Mouse (Mus musculus): ENCODE measurements at regions not wholly inside any gene's neighbourhood (a gene's known extent, or its start where the extent isn't known, plus 50 kb on each side); places are given as distances from the start of the nearest gene placed in this dataset.

- Histone ChIP-seq H3K27me3 (ENCODE audit: control insufficient read depth, insufficient read depth, low read length) (no peaks in the 10 kb centered on the region), H3K9ac (ENCODE audit: low read depth, low read length) (no peak overlapping the region), H3K9me3 (ENCODE audit: control insufficient read depth, low read length) (no peaks in the 10 kb centered on the region), H3K4me2 (replicated peaks; ENCODE audit: low read depth, low read length) (no peak overlapping the region), H3K36me3 (ENCODE audit: control insufficient read depth, insufficient read depth, low read length) (no peaks in the 10 kb centered on the region), H3K4me1 (replicated peaks; ENCODE audit: control insufficient read depth, insufficient read depth, low read length) (no peaks in the 10 kb centered on the region), H3K4me3 (ENCODE audit: low read depth, low read length) (no peak overlapping the region), H3K27ac (ENCODE audit: low read depth, low read length) (no peak overlapping the region)
- WGBS: 48% methylated on average over 2 of the region's 2 CpGs
- DNase-seq (ENCODE audit: low spot score) (no peak), ATAC-seq (ENCODE audit: low FRiP score) (no peak)
Measured at GRCm38 (mm10) chr4:87657855-87658254, 375.3 kb downstream of the Mllt3 start.

DNA sequence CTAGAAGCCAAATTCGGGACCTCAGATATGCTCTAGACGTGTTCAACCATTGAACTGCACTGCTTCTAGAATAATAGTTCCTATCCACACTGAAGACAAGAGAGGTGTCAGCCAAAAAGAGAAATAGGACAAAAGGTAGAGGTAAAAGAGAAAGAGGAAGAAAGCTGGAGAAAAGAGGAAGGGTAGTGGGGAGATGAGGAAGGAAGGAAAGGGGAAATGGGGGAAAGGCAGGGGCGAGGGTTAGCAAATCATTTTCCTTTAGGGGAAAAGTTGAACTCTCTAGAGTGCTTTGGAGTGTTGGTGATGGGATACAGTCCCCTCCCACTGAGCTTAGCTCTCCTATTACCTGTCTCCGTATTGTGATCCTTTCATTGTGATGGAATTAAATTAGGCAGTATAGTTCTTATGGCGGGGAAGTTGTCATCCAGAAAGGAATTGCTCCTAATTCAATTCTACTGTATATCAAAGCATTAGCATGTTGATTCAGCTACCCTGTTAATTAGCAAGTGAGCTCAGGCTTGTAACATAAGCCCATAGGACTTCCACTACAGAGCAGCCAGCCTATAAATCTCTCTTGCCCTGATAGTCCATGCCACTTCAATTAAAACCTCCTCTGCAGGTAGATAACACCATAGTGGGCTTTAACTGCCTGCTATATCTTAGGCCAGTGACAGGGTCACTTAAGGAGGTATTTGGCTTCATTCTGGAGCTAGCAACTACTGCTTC, 379.6 kb downstream of the Mllt3 start:
- no peak for ATAC-seq (ENCODE audit: low FRiP score)
- 72% methylated on average over 5 of the region's 5 CpGs for WGBS
- H3K9me3 ChIP-seq (ENCODE audit: control insufficient read depth, low read length): no peaks in the 10 kb centered on the region
- no peak overlapping the region for H3K4me2 ChIP-seq (replicated peaks; ENCODE audit: low read depth, low read length)
- H3K4me1 ChIP-seq (replicated peaks; ENCODE audit: control insufficient read depth, insufficient read depth, low read length): 0 out of 2 replicates have a peak, but pooled peaks cover 2% of the 10 kb centered on the region
- no peak overlapping the region for H3K4me3 ChIP-seq (ENCODE audit: low read depth, low read length)
- no peak for DNase-seq (ENCODE audit: low spot score)
- no peak overlapping the region for H3K27ac ChIP-seq (ENCODE audit: low read depth, low read length)
- H3K27me3 ChIP-seq (ENCODE audit: control insufficient read depth, insufficient read depth, low read length): no peaks in the 10 kb centered on the region
- no peak overlapping the region for H3K9ac ChIP-seq (ENCODE audit: low read depth, low read length)
- H3K36me3 ChIP-seq (ENCODE audit: control insufficient read depth, insufficient read depth, low read length): no peaks in the 10 kb centered on the region

DNA sequence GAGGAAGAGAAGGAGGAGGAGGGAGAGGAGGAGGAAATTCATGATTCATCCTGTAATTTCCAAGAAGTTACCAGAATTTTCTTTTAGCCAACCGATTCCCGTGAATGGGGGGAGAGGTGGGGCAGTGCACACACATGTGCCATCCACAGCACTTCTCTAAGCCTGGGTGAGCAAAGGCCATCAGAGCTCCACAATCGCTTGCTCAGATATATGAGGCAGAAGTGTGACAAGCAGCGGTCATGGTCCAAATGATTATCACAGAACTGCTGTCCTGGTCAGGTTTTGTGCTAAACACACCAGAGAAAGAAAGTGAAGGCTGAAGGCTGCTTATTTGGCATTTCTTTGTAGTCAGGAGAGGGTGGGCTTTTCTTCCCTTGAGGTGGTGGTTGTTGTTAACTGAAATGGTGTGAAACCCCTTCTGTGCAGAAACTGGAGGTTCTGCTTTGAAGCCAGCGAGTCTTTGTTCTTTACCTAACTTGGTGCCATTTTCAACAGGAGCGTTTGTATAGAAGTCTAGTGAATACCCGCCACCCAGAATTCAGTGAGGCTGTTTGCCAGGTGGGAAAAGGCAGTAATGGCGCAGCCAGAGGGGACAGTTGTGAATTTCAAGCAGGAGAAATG, 380.7 kb downstream of the Mllt3 start:
- Histone ChIP-seq H3K4me3 (ENCODE audit: low read depth, low read length) (no peak overlapping the region), H3K27ac (ENCODE audit: low read depth, low read length) (no peak overlapping the region), H3K27me3 (ENCODE audit: control insufficient read depth, insufficient read depth, low read length) (no peaks in the 10 kb centered on the region), H3K4me1 (replicated peaks; ENCODE audit: control insufficient read depth, insufficient read depth, low read length) (peaks cover 2% of the 10 kb centered on the region; the same call in 1 of the 2 replicates), H3K4me2 (replicated peaks; ENCODE audit: low read depth, low read length) (no peak overlapping the region), H3K9me3 (ENCODE audit: control insufficient read depth, low read length) (no peaks in the 10 kb centered on the region), H3K36me3 (ENCODE audit: control insufficient read depth, insufficient read depth, low read length) (no peaks in the 10 kb centered on the region), H3K9ac (ENCODE audit: low read depth, low read length) (no peak overlapping the region)
- 72% methylated on average over 8 of the region's 8 CpGs for WGBS
- ATAC-seq (ENCODE audit: low FRiP score) (no peak), DNase-seq (ENCODE audit: low spot score) (no peak)

DNA sequence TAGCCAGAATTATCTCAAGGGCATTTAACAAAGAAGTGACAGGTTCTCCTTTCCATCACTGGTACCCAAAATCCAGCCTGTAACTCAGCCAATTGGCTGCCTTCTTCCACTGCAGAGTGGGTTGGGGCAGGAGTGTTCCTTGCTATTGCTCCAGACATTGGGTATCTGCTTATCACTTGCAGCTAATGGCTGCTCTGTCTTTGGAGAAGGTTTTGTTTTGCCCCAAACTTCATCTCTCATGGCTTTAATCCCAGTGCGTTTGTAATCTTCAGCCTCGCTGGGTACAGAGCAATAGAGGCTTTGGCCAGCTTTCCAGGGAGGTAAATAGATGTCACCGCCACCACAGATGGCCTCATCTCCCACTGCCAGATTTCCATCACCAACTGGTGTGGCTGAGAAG, 381.9 kb downstream of the Mllt3 start:
- Histone ChIP-seq H3K27ac (ENCODE audit: low read depth, low read length) (no peak overlapping the region), H3K9me3 (ENCODE audit: control insufficient read depth, low read length) (no peaks in the 10 kb centered on the region), H3K36me3 (ENCODE audit: control insufficient read depth, insufficient read depth, low read length) (no peaks in the 10 kb centered on the region), H3K9ac (ENCODE audit: low read depth, low read length) (no peak overlapping the region), H3K4me3 (ENCODE audit: low read depth, low read length) (no peak overlapping the region), H3K4me2 (replicated peaks; ENCODE audit: low read depth, low read length) (no peak overlapping the region), H3K4me1 (replicated peaks; ENCODE audit: control insufficient read depth, insufficient read depth, low read length) (peaks cover 2% of the 10 kb centered on the region; the same call in 1 of the 2 replicates), H3K27me3 (ENCODE audit: control insufficient read depth, insufficient read depth, low read length) (no peaks in the 10 kb centered on the region)
- WGBS: 71% methylated on average over 3 of the region's 3 CpGs
- no peak for DNase-seq (ENCODE audit: low spot score)
- no peak for ATAC-seq (ENCODE audit: low FRiP score)

GRCm38 (mm10) chr4:87650837-87651236, 382.3 kb downstream of the Mllt3 start:
- no peaks in the 10 kb centered on the region for H3K27me3 ChIP-seq (ENCODE audit: control insufficient read depth, insufficient read depth, low read length)
- H3K4me2 ChIP-seq (replicated peaks; ENCODE audit: low read depth, low read length): no peak overlapping the region
- no peak overlapping the region for H3K9ac ChIP-seq (ENCODE audit: low read depth, low read length)
- no peaks in the 10 kb centered on the region for H3K9me3 ChIP-seq (ENCODE audit: control insufficient read depth, low read length)
- 23% methylated on average over 6 of the region's 6 CpGs for WGBS
- H3K4me1 ChIP-seq (replicated peaks; ENCODE audit: control insufficient read depth, insufficient read depth, low read length): peaks cover 2% of the 10 kb centered on the region; the same call in 1 of the 2 replicates
- no peak overlapping the region for H3K4me3 ChIP-seq (ENCODE audit: low read depth, low read length)
- no peaks in the 10 kb centered on the region for H3K36me3 ChIP-seq (ENCODE audit: control insufficient read depth, insufficient read depth, low read length)
- DNase-seq (ENCODE audit: low spot score) (peak; percentile 26), ATAC-seq (ENCODE audit: low FRiP score) (no peak)
- no peak overlapping the region for H3K27ac ChIP-seq (ENCODE audit: low read depth, low read length)

GRCm38 (mm10) chr4:87650393-87650792, 382.8 kb downstream of the Mllt3 start:
- Histone ChIP-seq H3K4me3 (ENCODE audit: low read depth, low read length) (no peak overlapping the region), H3K36me3 (ENCODE audit: control insufficient read depth, insufficient read depth, low read length) (no peaks in the 10 kb centered on the region), H3K9me3 (ENCODE audit: control insufficient read depth, low read length) (no peaks in the 10 kb centered on the region), H3K4me2 (replicated peaks; ENCODE audit: low read depth, low read length) (no peak overlapping the region), H3K4me1 (replicated peaks; ENCODE audit: control insufficient read depth, insufficient read depth, low read length) (peaks cover 2% of the 10 kb centered on the region; the same call in 1 of the 2 replicates), H3K9ac (ENCODE audit: low read depth, low read length) (no peak overlapping the region), H3K27me3 (ENCODE audit: control insufficient read depth, insufficient read depth, low read length) (no peaks in the 10 kb centered on the region), H3K27ac (ENCODE audit: low read depth, low read length) (no peak overlapping the region)
- DNase-seq (ENCODE audit: low spot score): no peak
- 71% methylated on average over 3 of the region's 3 CpGs for WGBS
- ATAC-seq (ENCODE audit: low FRiP score): no peak

DNA sequence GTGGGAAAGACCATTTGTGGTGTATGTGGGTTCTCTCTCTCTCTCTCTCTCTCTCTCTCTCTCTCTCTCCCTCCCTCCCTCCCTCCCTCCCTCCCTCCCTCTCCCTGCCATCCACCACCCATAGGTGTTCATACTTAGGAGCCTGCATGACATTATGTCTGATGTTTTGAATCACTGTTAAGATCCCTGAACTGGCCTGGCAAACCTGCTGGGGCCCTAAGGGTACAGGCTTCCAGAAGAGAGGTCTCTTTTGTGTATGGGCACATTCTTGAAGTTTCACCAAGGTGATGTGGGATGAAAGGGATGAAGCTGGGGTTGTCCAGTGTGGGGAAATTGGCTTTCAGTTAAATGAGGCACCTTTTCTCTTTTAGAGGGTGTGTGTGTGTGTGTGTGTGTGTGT, 384.2 kb downstream of the Mllt3 start:
- Histone ChIP-seq H3K36me3 (ENCODE audit: control insufficient read depth, insufficient read depth, low read length) (no peaks in the 10 kb centered on the region), H3K4me3 (ENCODE audit: low read depth, low read length) (no peak overlapping the region), H3K4me1 (replicated peaks; ENCODE audit: control insufficient read depth, insufficient read depth, low read length) (peaks cover 2% of the 10 kb centered on the region; the same call in 1 of the 2 replicates), H3K27me3 (ENCODE audit: control insufficient read depth, insufficient read depth, low read length) (no peaks in the 10 kb centered on the region), H3K9ac (ENCODE audit: low read depth, low read length) (no peak overlapping the region), H3K27ac (ENCODE audit: low read depth, low read length) (0 out of 2 replicates have a peak overlapping the region, but pooled peaks have one; percentile 47), H3K4me2 (replicated peaks; ENCODE audit: low read depth, low read length) (peak overlapping the region; percentile 39; the same call in 1 of the 2 replicates), H3K9me3 (ENCODE audit: control insufficient read depth, low read length) (no peaks in the 10 kb centered on the region)
- DNase-seq (ENCODE audit: low spot score): peak; percentile 33
- ATAC-seq (ENCODE audit: low FRiP score): peak; percentile 48

DNA sequence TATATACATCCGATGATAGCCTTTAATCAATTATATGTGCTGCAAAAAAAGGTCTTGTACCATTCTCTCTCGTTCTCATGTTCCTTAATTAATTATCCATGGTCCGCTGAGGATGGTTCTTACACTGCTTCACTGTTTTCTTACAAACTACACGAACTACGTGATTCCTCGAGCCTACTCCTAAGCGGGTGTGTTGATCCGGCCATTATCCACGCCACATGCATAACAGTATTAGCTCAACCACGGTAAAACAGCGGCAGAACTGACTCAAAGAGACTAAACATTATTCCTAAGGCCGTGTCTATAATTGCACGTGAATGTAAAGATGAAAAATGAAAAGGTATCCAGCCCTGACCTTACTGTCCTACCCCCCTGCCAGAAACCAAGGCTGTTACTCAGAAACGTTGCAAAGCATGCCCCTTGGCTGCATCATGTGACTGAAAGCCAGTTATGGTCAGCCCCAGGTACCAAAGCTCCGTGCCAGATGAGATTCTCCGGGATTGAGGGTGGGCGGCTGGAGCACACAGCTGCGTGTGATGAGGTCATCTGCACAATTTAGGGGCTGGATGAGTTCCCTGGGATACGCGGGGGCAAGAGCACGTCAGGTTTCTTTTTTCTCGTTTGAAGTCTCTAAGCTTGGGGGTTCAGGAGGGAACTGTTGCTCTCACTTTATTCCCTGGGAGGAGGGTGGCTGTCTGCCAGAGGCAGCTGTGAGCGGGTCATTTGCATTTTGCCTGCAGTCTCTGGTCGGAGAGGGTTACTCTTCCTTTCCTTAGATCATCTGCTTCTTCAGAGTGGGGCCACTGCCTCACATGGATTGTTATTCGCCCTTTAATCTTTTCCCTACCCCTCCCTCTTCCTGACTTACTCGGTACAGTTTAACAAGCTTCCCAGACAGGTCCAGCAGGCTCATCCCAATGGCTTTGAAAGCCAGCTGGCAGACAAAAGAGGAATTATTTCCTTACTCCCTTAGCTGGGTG, 384.9 kb downstream of the Mllt3 start:
- Histone ChIP-seq H3K9me3 (ENCODE audit: control insufficient read depth, low read length) (no peaks in the 10 kb centered on the region), H3K9ac (ENCODE audit: low read depth, low read length) (0 out of 2 replicates have a peak overlapping the region, but pooled peaks have one; percentile 37), H3K4me3 (ENCODE audit: low read depth, low read length) (peak overlapping the region; percentile 16), H3K4me2 (replicated peaks; ENCODE audit: low read depth, low read length) (peak overlapping the region; percentile 39), H3K27ac (ENCODE audit: low read depth, low read length) (0 out of 2 replicates have a peak overlapping the region, but pooled peaks have one; percentile 47), H3K27me3 (ENCODE audit: control insufficient read depth, insufficient read depth, low read length) (no peaks in the 10 kb centered on the region), H3K36me3 (ENCODE audit: control insufficient read depth, insufficient read depth, low read length) (no peaks in the 10 kb centered on the region), H3K4me1 (replicated peaks; ENCODE audit: control insufficient read depth, insufficient read depth, low read length) (peaks cover 2% of the 10 kb centered on the region; the same call in 1 of the 2 replicates)
- peak; percentile 84 for ATAC-seq (ENCODE audit: low FRiP score)
- 9% methylated on average over 26 of the region's 26 CpGs for WGBS
- DNase-seq (ENCODE audit: low spot score): peak; percentile 73
